Mouse (Mus musculus) T-cell, adult 2 months (primary cell): Measurements from ENCODE around the gene Cdc42bpg.
A peak's percentile ranks its signal among the peaks of the same experiment; 100 is the strongest.

Experiments
- DNase-seq: peaks from one replicate; pipeline ENCODE4 v3.0.0; 2022; ENCODE audit warnings: low spot score

The Cdc42bpg gene

GRCm38 (mm10) chr19:6349215-6349983, 43.1 kb downstream of the Cdc42bpg start:
- DNase-seq = no peak

- no peak for DNase-seq
Measured at GRCm38 (mm10) chr19:6351431-6352106, 45.3 kb downstream of the Cdc42bpg start.

- DNase-seq = no peak
Measured at GRCm38 (mm10) chr19:6352107-6352505, 45.9 kb downstream of the Cdc42bpg start.

- no peak for DNase-seq
Measured at GRCm38 (mm10) chr19:6354030-6354429, 47.8 kb downstream of the Cdc42bpg start.

GRCm38 (mm10) chr19:6361291-6361690, 55.0 kb downstream of the Cdc42bpg start:
- DNase-seq = no peak

- no peak for DNase-seq
Measured at GRCm38 (mm10) chr19:6363091-6363410, 56.8 kb downstream of the Cdc42bpg start.

GRCm38 (mm10) chr19:6363411-6364240, 57.4 kb downstream of the Cdc42bpg start, which contains the start of gene Sf1:
Sf1 (plus strand) TSS chr19:6363690.
- DNase-seq = peak; percentile 100

GRCm38 (mm10) chr19:6364317-6364725, 58.1 kb downstream of the Cdc42bpg start:
- peak; percentile 89 for DNase-seq

GRCm38 (mm10) chr19:6364842-6365241, 58.6 kb downstream of the Cdc42bpg start:
- no peak for DNase-seq

GRCm38 (mm10) chr19:6370175-6370574, 63.9 kb downstream of the Cdc42bpg start:
- DNase-seq = no peak

- DNase-seq = no peak
Measured at GRCm38 (mm10) chr19:6372433-6372832, 66.2 kb downstream of the Cdc42bpg start.

GRCm38 (mm10) chr19:6373539-6374400, 67.5 kb downstream of the Cdc42bpg start:
- DNase-seq = peak; percentile 79

GRCm38 (mm10) chr19:6374571-6374970, 68.3 kb downstream of the Cdc42bpg start:
- no peak for DNase-seq
